Mouse (Mus musculus) layer of hippocampus, postnatal 36 days (tissue): ENCODE measurements around the gene Ikbip. TPM values are rescaled to one million over a fixed set of nuclear protein-coding genes. Genes with fewer than 3 reads are reported as not detected.

Experiments used
- DNase-seq, 2 experiments: peaks; one replicate each; pipeline ENCODE4 v3.0.0; 2022
- total RNA-seq, 2 experiments: library from RNA; stranded (reverse); gene quantifications; 2 replicates each; pipeline ENCODE4 v1.2.3; 2021

Ikbip gene
- total RNA-seq, result 10 to 100 TPM; 16.7 to 17.9 TPM

GRCm38 (mm10) chr10:91082550-91083392 lies at the start of gene Ikbip, which contains the start of gene Apaf1:
TSS of gene Ikbip (plus strand) at chr10:91082940.
TSS of gene Apaf1 (minus strand) at chr10:91082770.
- peak; percentile 100 for DNase-seq

DNA sequence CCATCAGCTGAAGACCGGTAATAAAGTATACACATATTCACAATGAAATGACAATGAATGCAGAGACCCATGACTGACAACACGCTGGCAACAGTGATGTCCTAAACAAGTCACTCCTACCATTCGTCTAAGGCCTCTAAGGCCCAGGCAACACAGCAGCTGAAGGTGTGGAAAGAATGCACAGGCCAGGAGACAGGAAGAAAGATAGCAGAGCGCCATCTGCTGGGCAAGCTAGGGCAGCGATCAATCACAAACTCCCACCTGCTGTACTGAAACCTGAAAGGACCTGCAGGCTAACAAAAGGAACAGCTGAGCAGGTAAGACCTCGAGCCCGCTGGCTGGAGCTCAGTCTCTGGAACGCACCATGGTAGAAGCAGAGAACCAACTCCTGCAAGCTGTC lies 48.8 kb upstream of the Ikbip start:
- peak; percentile 62 to 67 for DNase-seq

DNA sequence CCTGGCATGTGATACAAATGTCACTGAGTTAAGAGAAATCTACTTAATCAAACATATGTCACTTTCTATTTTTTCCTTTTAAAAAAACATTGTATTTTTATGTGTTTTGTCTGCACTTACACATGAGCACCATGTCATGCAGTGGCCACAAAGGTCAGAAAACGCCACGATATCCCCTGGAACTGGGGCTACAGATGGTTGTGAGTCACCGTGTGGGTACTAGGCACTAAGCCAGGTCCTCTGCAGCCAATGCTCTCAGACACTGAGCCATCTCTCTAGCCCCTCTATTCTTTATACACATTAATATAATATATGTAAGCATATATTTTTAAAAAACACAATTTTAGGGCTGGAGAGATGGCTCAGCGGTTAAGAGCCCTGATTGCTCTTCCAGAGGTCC lies 33.0 kb upstream of the Ikbip start:
- no peak for DNase-seq

DNA sequence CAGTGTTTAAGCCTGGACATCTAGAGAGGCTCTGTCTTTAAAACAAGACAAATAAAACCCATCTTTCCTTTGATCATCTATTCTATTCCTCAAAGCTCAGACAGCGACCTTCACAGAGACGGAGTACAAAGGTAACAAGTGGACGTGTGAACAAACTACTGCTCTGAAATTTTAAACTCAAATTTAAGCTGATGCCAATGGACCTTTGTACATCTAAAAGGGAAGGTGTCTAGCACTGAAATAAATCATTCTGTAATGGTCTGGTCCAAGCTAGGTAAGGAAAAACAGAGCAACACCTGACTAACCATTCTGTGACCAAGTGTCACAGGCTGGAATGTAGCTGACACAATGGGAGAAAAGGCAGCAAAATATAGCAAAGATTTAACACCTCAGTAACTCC lies 31.6 kb upstream of the Ikbip start:
- no peak for DNase-seq

- no peak for DNase-seq
These were observed 30.0 kb upstream of the Ikbip start for GRCm38 (mm10) chr10:91052734-91053133.

DNA sequence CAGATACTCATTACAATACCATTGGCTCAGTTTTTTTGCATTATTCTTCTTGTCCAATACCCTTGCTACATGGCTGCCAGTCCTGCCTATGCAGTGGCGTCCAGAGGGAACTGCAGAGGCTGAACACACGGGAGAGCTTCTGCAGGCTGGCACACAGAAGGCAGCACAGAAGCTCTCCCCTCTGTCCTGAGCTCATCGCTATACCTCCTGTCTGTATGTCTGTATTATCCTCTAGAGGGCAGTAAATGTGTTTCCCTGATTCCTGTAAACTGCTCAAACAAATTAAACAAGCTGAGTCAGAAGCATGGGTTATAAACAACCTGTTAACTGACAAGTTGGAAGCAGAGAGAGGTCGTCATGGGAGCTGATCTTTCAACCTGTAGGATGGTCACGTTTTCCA lies 22.0 kb upstream of the Ikbip start:
- DNase-seq, result no peak

GRCm38 (mm10) chr10:91062355-91062754 lies 20.4 kb upstream of the Ikbip start:
- no peak for DNase-seq

DNA sequence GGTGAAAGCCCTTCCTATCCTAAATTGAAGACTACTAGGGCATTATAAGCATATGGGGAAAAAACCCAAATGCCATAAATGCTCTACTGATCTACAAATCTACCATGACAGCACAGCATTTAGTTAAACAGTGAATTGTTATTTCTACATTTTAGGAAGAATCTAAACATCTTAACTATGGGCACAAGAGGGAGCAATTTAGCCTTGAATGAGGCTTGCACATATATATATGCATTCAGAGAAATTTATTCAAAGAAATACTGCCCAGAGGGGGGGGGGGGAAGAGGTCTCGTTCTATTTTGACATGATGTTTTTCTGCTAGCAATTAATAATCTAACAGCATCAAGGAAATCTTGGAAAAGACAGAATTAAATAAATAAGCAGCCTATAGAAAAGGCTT lies 11.0 kb upstream of the Ikbip start:
- no peak for DNase-seq

DNA sequence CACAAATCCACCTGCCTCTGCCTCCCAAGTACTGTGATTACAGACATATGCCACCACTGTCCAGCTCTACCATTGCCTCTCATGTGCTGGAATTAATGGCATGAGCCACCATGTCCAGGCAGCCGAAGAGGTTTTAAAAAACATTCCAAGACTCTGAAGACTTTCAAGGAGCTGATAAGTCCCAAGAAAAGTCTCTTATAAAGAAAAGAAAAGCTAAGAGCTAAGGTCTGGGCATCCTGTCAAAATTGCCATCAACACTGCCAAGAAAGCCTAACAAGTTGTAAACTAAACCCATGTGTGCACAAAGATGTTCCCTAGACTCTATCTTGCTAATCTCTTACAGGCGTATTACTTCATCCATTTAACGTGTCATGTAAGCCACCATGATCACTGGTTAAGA lies 9.4 kb upstream of the Ikbip start:
- no peak for DNase-seq

DNA sequence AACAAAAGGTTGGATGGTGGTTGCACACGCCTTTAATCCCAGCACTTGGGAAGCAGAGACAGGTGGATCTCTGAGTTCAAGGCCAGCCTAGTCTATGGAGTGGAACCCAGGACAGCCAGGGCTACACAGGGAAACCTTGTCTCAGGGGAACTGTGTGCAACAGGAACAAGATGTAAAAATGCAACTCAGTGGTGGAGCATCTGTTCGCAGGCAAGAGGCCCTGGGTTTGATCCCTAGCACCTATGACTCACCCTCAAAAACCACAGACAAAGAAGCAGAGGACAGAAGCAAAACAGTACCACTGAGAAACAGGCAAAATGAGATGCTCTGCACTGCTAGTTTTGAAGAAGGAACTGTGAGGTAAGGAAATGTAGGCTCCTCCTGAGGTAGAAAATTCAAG lies 6.1 kb upstream of the Ikbip start:
- no peak for DNase-seq

DNA sequence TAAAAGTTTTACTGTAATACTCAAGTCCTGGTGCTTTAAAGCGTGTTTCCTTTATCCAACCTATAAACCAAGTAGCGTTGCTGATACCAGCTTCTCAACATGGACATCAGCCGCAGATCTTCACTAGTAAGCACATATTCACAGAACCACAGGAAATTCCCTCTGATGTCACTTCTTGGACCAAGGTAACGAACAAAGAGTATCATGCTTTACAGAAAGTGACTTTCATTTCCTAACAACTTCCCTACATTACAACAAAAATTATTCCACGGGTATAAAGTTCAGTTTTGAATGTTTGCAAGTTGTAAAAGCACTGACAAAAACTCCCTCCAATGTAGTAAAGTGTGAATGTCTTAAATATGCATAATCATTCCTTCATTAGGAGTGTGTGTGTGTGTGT lies 2.2 kb upstream of the Ikbip start:
- DNase-seq, result no peak

- DNase-seq, result no peak
These were observed 707 bp upstream of the Ikbip start for GRCm38 (mm10) chr10:91081959-91082507.

GRCm38 (mm10) chr10:91083393-91083927 lies 720 bp downstream of the Ikbip start:
- DNase-seq, result no peak

- DNase-seq, result no peak
These were observed 10.1 kb downstream of the Ikbip start for GRCm38 (mm10) chr10:91092812-91093211.

- no peak for DNase-seq
These were observed 11.7 kb downstream of the Ikbip start for GRCm38 (mm10) chr10:91094251-91095104.

- no peak for DNase-seq
These were observed 15.3 kb downstream of the Ikbip start for GRCm38 (mm10) chr10:91098056-91098455.

DNA sequence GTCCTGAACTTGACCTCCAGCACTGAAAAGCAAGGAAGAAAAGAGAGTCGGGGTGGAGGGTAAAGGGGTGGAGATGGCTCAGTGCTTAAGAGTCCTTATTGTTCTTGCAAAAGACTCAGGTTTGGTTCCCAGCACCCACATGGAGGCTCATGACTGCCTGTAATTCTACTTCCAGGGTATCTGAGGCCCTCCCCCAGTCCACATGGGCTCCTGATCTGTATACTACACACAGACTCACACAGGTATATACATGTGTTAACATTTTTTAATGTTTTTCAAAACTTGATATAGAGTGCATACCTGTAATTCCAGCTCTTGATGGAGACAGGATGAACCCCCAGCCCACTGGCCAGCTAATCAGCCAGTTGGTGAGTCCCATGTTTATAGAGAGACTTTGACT lies 17.4 kb downstream of the Ikbip start:
- no peak for DNase-seq

- DNase-seq, result no peak
These were observed 19.2 kb downstream of the Ikbip start for GRCm38 (mm10) chr10:91101936-91102335.

GRCm38 (mm10) chr10:91102799-91103590 lies 20.3 kb downstream of the Ikbip start:
- DNase-seq, result no peak

GRCm38 (mm10) chr10:91105981-91106380 lies 23.2 kb downstream of the Ikbip start:
- DNase-seq, result no peak

- DNase-seq, result no peak
These were observed 27.1 kb downstream of the Ikbip start for GRCm38 (mm10) chr10:91109841-91110240.

- DNase-seq, result no peak
These were observed 34.2 kb downstream of the Ikbip start for GRCm38 (mm10) chr10:91116958-91117357.
